Mouse (Mus musculus): ENCODE measurements around the gene Dgki. TPM values are rescaled to one million over a fixed set of nuclear protein-coding genes. Genes with fewer than 3 reads are reported as not detected.

Gene Dgki
- polyA plus RNA-seq, 1 experiment, result not detected

DNA sequence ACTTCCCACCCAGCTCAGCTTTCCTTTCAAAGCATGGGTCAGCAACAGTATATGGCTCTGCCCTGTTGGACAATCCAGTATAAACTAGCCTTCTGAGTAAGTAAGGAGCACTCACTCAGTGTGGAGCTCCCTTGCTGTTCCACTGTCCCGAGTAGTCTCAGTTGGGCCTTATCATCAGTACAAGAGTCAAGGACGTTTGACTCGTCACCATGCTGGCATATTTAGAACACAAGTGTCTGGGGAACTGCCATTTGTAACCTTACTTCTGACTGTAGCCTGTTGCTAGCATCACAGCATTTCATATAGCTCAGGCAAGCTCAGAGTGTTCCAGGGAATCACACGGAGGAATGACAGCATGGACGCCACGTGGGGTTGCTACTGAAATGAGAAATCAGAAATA is 493.1 kb downstream of the Dgki start:
- Histone ChIP-seq H3K79me3 (ENCODE audit: low read depth) (no peaks in the 10 kb centered on the region), H3K4me3 (ENCODE audit: insufficient read depth, poor library complexity, severe bottlenecking) (no peak overlapping the region), H3K27me3 (ENCODE audit: control insufficient read depth, insufficient read depth, insufficient read length) (no peaks in the 10 kb centered on the region), H3K36me3 (ENCODE audit: control insufficient read depth, insufficient read depth) (no peaks in the 10 kb centered on the region), H3ac (ENCODE audit: control insufficient read depth, insufficient read length, low read depth) (no peak overlapping the region), H3K79me2 (ENCODE audit: control insufficient read depth, insufficient read depth) (no peaks in the 10 kb centered on the region)
- TF ChIP-seq MYOG (IDR thresholded peaks at IDR 0.05; ENCODE audit: control insufficient read depth, extremely low read depth, insufficient read length) (no peak), MAX (IDR thresholded peaks at IDR 0.05) (no peak), CEBPB (IDR thresholded peaks at IDR 0.05; ENCODE audit: low read depth) (no peak), MYOD1 (IDR thresholded peaks at IDR 0.05; ENCODE audit: control insufficient read depth, insufficient read length, low read depth) (no peak), USF1 (IDR thresholded peaks at IDR 0.05; ENCODE audit: low read depth) (no peak), CTCF (IDR thresholded peaks at IDR 0.05; ENCODE audit: control insufficient read depth, insufficient read depth, insufficient read length) (no peak), FOSL1 (IDR thresholded peaks at IDR 0.05; ENCODE audit: insufficient read depth, low read length, poor library complexity, severe bottlenecking) (no peak)

- H3K4me3 ChIP-seq (ENCODE audit: insufficient read depth, poor library complexity, severe bottlenecking), result no peak overlapping the region
- H3K27me3 ChIP-seq (ENCODE audit: control insufficient read depth, insufficient read depth, insufficient read length), result no peaks in the 10 kb centered on the region
- H3K79me2 ChIP-seq (ENCODE audit: control insufficient read depth, insufficient read depth), result no peaks in the 10 kb centered on the region
- H3K79me3 ChIP-seq (ENCODE audit: low read depth), result no peaks in the 10 kb centered on the region
- TF ChIP-seq MYOD1 (IDR thresholded peaks at IDR 0.05; ENCODE audit: control insufficient read depth, insufficient read length, low read depth), result no peak
- no peak for TF ChIP-seq USF1 (IDR thresholded peaks at IDR 0.05; ENCODE audit: low read depth)
- no peak for TF ChIP-seq FOSL1 (IDR thresholded peaks at IDR 0.05; ENCODE audit: insufficient read depth, low read length, poor library complexity, severe bottlenecking)
- TF ChIP-seq MYOG (IDR thresholded peaks at IDR 0.05; ENCODE audit: control insufficient read depth, extremely low read depth, insufficient read length), result no peak
- TF ChIP-seq MAX (IDR thresholded peaks at IDR 0.05), result no peak
- no peak for TF ChIP-seq CEBPB (IDR thresholded peaks at IDR 0.05; ENCODE audit: low read depth)
- TF ChIP-seq CTCF (IDR thresholded peaks at IDR 0.05; ENCODE audit: control insufficient read depth, insufficient read depth, insufficient read length), result no peak
- no peaks in the 10 kb centered on the region for H3K36me3 ChIP-seq (ENCODE audit: control insufficient read depth, insufficient read depth)
- H3ac ChIP-seq (ENCODE audit: control insufficient read depth, insufficient read length, low read depth), result no peak overlapping the region
Measured at GRCm38 (mm10) chr6:36800309-36800946, 499.6 kb downstream of the Dgki start.

- no peaks in the 10 kb centered on the region for H3K27me3 ChIP-seq (ENCODE audit: control insufficient read depth, insufficient read depth, insufficient read length)
- TF ChIP-seq MYOG (IDR thresholded peaks at IDR 0.05; ENCODE audit: control insufficient read depth, extremely low read depth, insufficient read length), result no peak
- TF ChIP-seq USF1 (IDR thresholded peaks at IDR 0.05; ENCODE audit: low read depth), result no peak
- TF ChIP-seq CEBPB (IDR thresholded peaks at IDR 0.05; ENCODE audit: low read depth), result no peak
- no peak for TF ChIP-seq CTCF (IDR thresholded peaks at IDR 0.05; ENCODE audit: control insufficient read depth, insufficient read depth, insufficient read length)
- TF ChIP-seq MYOD1 (IDR thresholded peaks at IDR 0.05; ENCODE audit: control insufficient read depth, insufficient read length, low read depth), result no peak
- no peak for TF ChIP-seq MAX (IDR thresholded peaks at IDR 0.05)
- TF ChIP-seq FOSL1 (IDR thresholded peaks at IDR 0.05; ENCODE audit: insufficient read depth, low read length, poor library complexity, severe bottlenecking), result no peak
- H3K79me3 ChIP-seq (ENCODE audit: low read depth), result no peaks in the 10 kb centered on the region
- H3K79me2 ChIP-seq (ENCODE audit: control insufficient read depth, insufficient read depth), result no peaks in the 10 kb centered on the region
- H3K4me3 ChIP-seq (ENCODE audit: insufficient read depth, poor library complexity, severe bottlenecking), result no peak overlapping the region
- H3ac ChIP-seq (ENCODE audit: control insufficient read depth, insufficient read length, low read depth), result no peak overlapping the region
- no peaks in the 10 kb centered on the region for H3K36me3 ChIP-seq (ENCODE audit: control insufficient read depth, insufficient read depth)
Measured at GRCm38 (mm10) chr6:36797066-36797655, 502.8 kb downstream of the Dgki start.

Other genes starting within 250 kb of the Dgki start
- gene Creb3l2, start 142.0 kb upstream of the Dgki start, polyA plus RNA-seq (2012; fragmentation: generic; extraction: Trizol), result 8.8 TPM
- gene Akr1d1, start 230.0 kb upstream of the Dgki start, polyA plus RNA-seq (2012; fragmentation: generic; extraction: Trizol), result not detected